23 mouse cellular contexts compared by ENCODE assay signal in genomic region chr7:99175118-99175517, GRCm38 (mm10). TPM values are rescaled to one million over a fixed set of nuclear protein-coding genes. Genes with fewer than 3 reads are reported as not detected.
A peak's percentile ranks its signal among the peaks of the same experiment; 100 is the strongest.
DNase-seq lines count a peak whose midpoint lies in the region; ATAC-seq and TF ChIP-seq lines count a peak whose summit lies in the region.
"Had no signal": no experiment of that assay in that cellular context is flagged by ENCODE, and none has a peak within 500 bp of the region (broad histone marks: within the 10 kb centered on the region; RNA-seq: fewer than 3 reads in every experiment).

No protein-coding gene starts in this region.

- peak; percentile 1 for DNase-seq in cerebellum, adult 11-12 months
- DNase-seq in cerebellum, postnatal 4 days (ENCODE audit: low spot score in 2 of 2) = no peak
- DNase-seq in lung, postnatal 0 days (ENCODE audit: low spot score) = no peak
- DNase-seq in lung, postnatal 25 days (ENCODE audit: low spot score) = no peak
- no peak for DNase-seq in midbrain, embryonic 11.5 days (ENCODE audit: low spot score, missing footprints)
- DNase-seq in left cerebral cortex, adult 9 months (ENCODE audit: low spot score in 2 of 2) = no peak
- DNase-seq: adrenal gland, postnatal 10 days; B cell, adult 2 months; cerebellum, adult 18-20 months; cerebellum, adult 9-11 months; embryo, embryonic 11 days; gastrocnemius, postnatal 10 days; heart, postnatal 14 days had no signal

- no peak overlapping the region for H3K9ac ChIP-seq in lung, postnatal 0 days (replicated peaks; ENCODE audit: low read depth)
- H3K9ac ChIP-seq in stomach, embryonic 16.5 days (ENCODE audit: low read length) = no peak overlapping the region
- no peak overlapping the region for H3K9ac ChIP-seq in midbrain, embryonic 11.5 days (ENCODE audit: low read length)
- H3K9ac ChIP-seq: embryonic facial prominence, embryonic 15.5 days; forebrain, embryonic 15.5 days; heart, embryonic 15.5 days; hindbrain, embryonic 14.5 days had no signal

- no peaks in the 10 kb centered on the region for H3K27me3 ChIP-seq in lung, postnatal 0 days (replicated peaks; ENCODE audit: insufficient read depth, low read length)
- no peaks in the 10 kb centered on the region for H3K27me3 ChIP-seq in stomach, embryonic 16.5 days (ENCODE audit: control insufficient read depth, insufficient read depth, low read length)
- no peaks in the 10 kb centered on the region for H3K27me3 ChIP-seq in midbrain, embryonic 11.5 days (ENCODE audit: control insufficient read depth, insufficient read depth, low read length)
- H3K27me3 ChIP-seq: embryonic facial prominence, embryonic 15.5 days; forebrain, embryonic 15.5 days; heart, embryonic 15.5 days had no signal

- no peak overlapping the region for H3K4me3 ChIP-seq in lung, postnatal 0 days (ENCODE audit: low read depth, low read length)
- H3K4me3 ChIP-seq in stomach, embryonic 16.5 days (replicated peaks; ENCODE audit: low read length) = no peak overlapping the region
- H3K4me3 ChIP-seq in midbrain, embryonic 11.5 days (ENCODE audit: low read depth, low read length) = no peak overlapping the region
- H3K4me3 ChIP-seq: embryonic facial prominence, embryonic 15.5 days; erythroblast, embryonic 14.5 days; forebrain, embryonic 15.5 days; heart, adult 2 months; heart, embryonic 15.5 days had no signal

- H3K36me3 ChIP-seq in lung, postnatal 0 days (ENCODE audit: insufficient read depth, low read length) = no peaks in the 10 kb centered on the region
- no peaks in the 10 kb centered on the region for H3K36me3 ChIP-seq in stomach, embryonic 16.5 days (ENCODE audit: control insufficient read depth, insufficient read depth, low read length)
- H3K36me3 ChIP-seq in midbrain, embryonic 11.5 days (ENCODE audit: control insufficient read depth, insufficient read depth, low read length) = no peaks in the 10 kb centered on the region
- H3K36me3 ChIP-seq: embryonic facial prominence, embryonic 15.5 days; forebrain, embryonic 15.5 days; G1E; heart, embryonic 15.5 days had no signal

- TF ChIP-seq EP300 in lung, postnatal 0 days (IDR thresholded peaks at IDR 0.05) = no peak

- H3K9me3 ChIP-seq in lung, postnatal 0 days (ENCODE audit: low read length) = no peaks in the 10 kb centered on the region
- no peaks in the 10 kb centered on the region for H3K9me3 ChIP-seq in stomach, embryonic 16.5 days (replicated peaks; ENCODE audit: control insufficient read depth, low read length)
- H3K9me3 ChIP-seq in midbrain, embryonic 11.5 days (ENCODE audit: control insufficient read depth, low read length) = no peaks in the 10 kb centered on the region
- H3K9me3 ChIP-seq: embryonic facial prominence, embryonic 15.5 days; forebrain, embryonic 15.5 days; G1E; heart, embryonic 15.5 days had no signal

- ATAC-seq in lung, postnatal 0 days = 0 out of 2 replicates have a peak, but pooled peaks have one; percentile 19
- ATAC-seq in stomach, embryonic 16.5 days (ENCODE audit: insufficient read depth, low FRiP score) = no peak
- ATAC-seq in midbrain, embryonic 11.5 days (ENCODE audit: low FRiP score) = no peak
- ATAC-seq: CD4-positive, CD25-positive, alpha-beta regulatory T cell, adult 4 months; forebrain, embryonic 15.5 days had no signal

- H3K4me1 ChIP-seq in lung, postnatal 0 days (ENCODE audit: insufficient read depth, low read depth, low read length) = peaks cover under 1% of the 10 kb centered on the region; the same call in 1 of the 2 replicates
- H3K4me1 ChIP-seq in stomach, embryonic 16.5 days (ENCODE audit: control insufficient read depth, insufficient read depth, low read length) = peaks cover 6% of the 10 kb centered on the region; the same call in 1 of the 2 replicates
- no peaks in the 10 kb centered on the region for H3K4me1 ChIP-seq in midbrain, embryonic 11.5 days (ENCODE audit: control insufficient read depth, insufficient read depth, low read length)
- H3K4me1 ChIP-seq: forebrain, embryonic 15.5 days had no signal

- no peak for TF ChIP-seq CTCF in lung, postnatal 0 days (IDR thresholded peaks at IDR 0.05)

- 74% methylated on average over 11 of the region's 11 CpGs for WGBS in lung, postnatal 0 days
- WGBS in stomach, embryonic 16.5 days = 68% methylated on average over 11 of the region's 11 CpGs
- 87% methylated on average over 11 of the region's 11 CpGs for WGBS in midbrain, embryonic 11.5 days

- no peak overlapping the region for H3K27ac ChIP-seq in lung, postnatal 0 days (ENCODE audit: low read length)
- peak overlapping the region; percentile 58; the same call in 1 of the 2 replicates for H3K27ac ChIP-seq in stomach, embryonic 16.5 days (ENCODE audit: low read length)
- no peak overlapping the region for H3K27ac ChIP-seq in midbrain, embryonic 11.5 days (ENCODE audit: low read depth, low read length)
- H3K27ac ChIP-seq: embryonic facial prominence, embryonic 15.5 days; forebrain, embryonic 15.5 days; heart, adult 2 months; heart, embryonic 15.5 days; hindbrain, embryonic 14.5 days had no signal

- no peak overlapping the region for H3K4me2 ChIP-seq in lung, postnatal 0 days (replicated peaks; ENCODE audit: low read depth, low read length)
- H3K4me2 ChIP-seq in stomach, embryonic 16.5 days (ENCODE audit: low read depth, low read length) = no peak overlapping the region
- H3K4me2 ChIP-seq in midbrain, embryonic 11.5 days = no peak overlapping the region
- H3K4me2 ChIP-seq: embryonic facial prominence, embryonic 15.5 days; forebrain, embryonic 15.5 days; heart, embryonic 11.5 days; heart, embryonic 15.5 days; hindbrain, embryonic 14.5 days had no signal

RNA-seq across cellular contexts. Expression of gene Dgat2, which starts 7.4 kb away (rescaled TPM):
- polyA plus RNA-seq in lung, postnatal 0 days (2015; fragmentation: Nextera tagmentation; extraction: Ambion mirVana) = 14.6 and 15.3 TPM in 2 replicates
- 103 and 124 TPM in 2 replicates for polyA plus RNA-seq in stomach, embryonic 16.5 days (2015; fragmentation: Nextera tagmentation; extraction: Ambion mirVana)
- 8.7 and 9.8 TPM in 2 replicates for polyA plus RNA-seq in midbrain, embryonic 11.5 days (2014; fragmentation: Nextera tagmentation; extraction: Ambion mirVana)

RNA-seq across cellular contexts. Expression of gene Uvrag, which starts 34.2 kb away (rescaled TPM):
- 23.4 and 28.6 TPM in 2 replicates for polyA plus RNA-seq in lung, postnatal 0 days (2015; fragmentation: Nextera tagmentation; extraction: Ambion mirVana)
- 14.4 and 14.8 TPM in 2 replicates for polyA plus RNA-seq in stomach, embryonic 16.5 days (2015; fragmentation: Nextera tagmentation; extraction: Ambion mirVana)
- 10.1 and 11.4 TPM in 2 replicates for polyA plus RNA-seq in midbrain, embryonic 11.5 days (2014; fragmentation: Nextera tagmentation; extraction: Ambion mirVana)
